Mouse (Mus musculus) bone marrow, adult 2 months (tissue): ENCODE measurements around the gene Ddx51.

Source experiments
- CTCF ChIP-seq: fragments of 200-500 bp; IDR thresholded peaks from 2 replicates; pipeline ENCODE4 v1.5.1; 2011; ENCODE audit warnings: low read length, control low read depth; ENCODE audit not compliant: control insufficient read depth, insufficient read depth
- POLR2A ChIP-seq: fragments of 200-500 bp; IDR thresholded peaks from 2 replicates; pipeline ENCODE4 v1.6.1; 2011; ENCODE audit warnings: low read depth, mild to moderate bottlenecking, control low read depth, low read length, borderline replicate concordance; ENCODE audit not compliant: control insufficient read depth

- TF ChIP-seq CTCF (no peak), POLR2A (no peak)
These were observed 41.7 kb upstream of the Ddx51 start for GRCm38 (mm10) chr5:110611435-110612158.
